Mouse (Mus musculus): Measurements from ENCODE around the gene Etv6.
"Not testable (repeated sequence)": the region's sequence is repeated elsewhere in the genome, so short reads cannot be mapped to it uniquely, and the experiment has no call there.

Etv6 gene

GRCm38 (mm10) chr6:134035490-134036405, at the start of gene Etv6:
Gene Etv6 (plus strand): TSS chr6:134035700.
- DNase-seq = peak; percentile 83

GRCm38 (mm10) chr6:133986161-133986560, 49.3 kb upstream of the Etv6 start:
- peak; percentile 11 for DNase-seq

- no peak for DNase-seq
Measured at GRCm38 (mm10) chr6:133987068-133987591, 48.4 kb upstream of the Etv6 start.

GRCm38 (mm10) chr6:133988011-133988410, 47.5 kb upstream of the Etv6 start:
- no peak for DNase-seq

GRCm38 (mm10) chr6:133997461-133997860, 38.0 kb upstream of the Etv6 start:
- DNase-seq = no peak

GRCm38 (mm10) chr6:133997935-133998334, 37.6 kb upstream of the Etv6 start:
- no peak for DNase-seq

- not testable (repeated sequence) for DNase-seq
Measured at GRCm38 (mm10) chr6:134014488-134015110, 20.9 kb upstream of the Etv6 start.

- no peak for DNase-seq
Measured at GRCm38 (mm10) chr6:134018807-134019206, 16.7 kb upstream of the Etv6 start.

- DNase-seq = no peak
Measured at GRCm38 (mm10) chr6:134020821-134021220, 14.7 kb upstream of the Etv6 start.

- DNase-seq = no peak
Measured at GRCm38 (mm10) chr6:134026264-134026663, 9.2 kb upstream of the Etv6 start.

GRCm38 (mm10) chr6:134027022-134027421, 8.5 kb upstream of the Etv6 start:
- DNase-seq = no peak

- DNase-seq = no peak
Measured at GRCm38 (mm10) chr6:134032451-134032850, 3.0 kb upstream of the Etv6 start.

- DNase-seq = no peak
Measured at GRCm38 (mm10) chr6:134034436-134034835, 1.1 kb upstream of the Etv6 start.

- DNase-seq = peak; percentile 87
Measured at GRCm38 (mm10) chr6:134034904-134035489, 503 bp upstream of the Etv6 start.

GRCm38 (mm10) chr6:134036491-134036911, 1.0 kb downstream of the Etv6 start:
- no peak for DNase-seq

GRCm38 (mm10) chr6:134036951-134037431, 1.5 kb downstream of the Etv6 start:
- DNase-seq = no peak

GRCm38 (mm10) chr6:134037960-134038359, 2.5 kb downstream of the Etv6 start:
- DNase-seq = no peak

GRCm38 (mm10) chr6:134038881-134039280, 3.4 kb downstream of the Etv6 start:
- DNase-seq = peak; percentile 74

GRCm38 (mm10) chr6:134039351-134039750, 3.9 kb downstream of the Etv6 start:
- no peak for DNase-seq

- DNase-seq = no peak
Measured at GRCm38 (mm10) chr6:134040312-134040711, 4.8 kb downstream of the Etv6 start.

GRCm38 (mm10) chr6:134041286-134041685, 5.8 kb downstream of the Etv6 start:
- no peak for DNase-seq

GRCm38 (mm10) chr6:134041916-134042315, 6.4 kb downstream of the Etv6 start:
- DNase-seq = no peak

GRCm38 (mm10) chr6:134043545-134043944, 8.0 kb downstream of the Etv6 start:
- no peak for DNase-seq
